Mouse (Mus musculus) ES-CJ7 (cell line): Measurements from ENCODE around the gene Vkorc1.
"Not testable (repeated sequence)": the region's sequence is repeated elsewhere in the genome, so short reads cannot be mapped to it uniquely, and the experiment has no call there.

Experiments used
- DNase-seq: peaks from one replicate; pipeline ENCODE4 v3.0.0; 2011; ENCODE audit warnings: low read depth, low spot score

The Vkorc1 gene

DNA sequence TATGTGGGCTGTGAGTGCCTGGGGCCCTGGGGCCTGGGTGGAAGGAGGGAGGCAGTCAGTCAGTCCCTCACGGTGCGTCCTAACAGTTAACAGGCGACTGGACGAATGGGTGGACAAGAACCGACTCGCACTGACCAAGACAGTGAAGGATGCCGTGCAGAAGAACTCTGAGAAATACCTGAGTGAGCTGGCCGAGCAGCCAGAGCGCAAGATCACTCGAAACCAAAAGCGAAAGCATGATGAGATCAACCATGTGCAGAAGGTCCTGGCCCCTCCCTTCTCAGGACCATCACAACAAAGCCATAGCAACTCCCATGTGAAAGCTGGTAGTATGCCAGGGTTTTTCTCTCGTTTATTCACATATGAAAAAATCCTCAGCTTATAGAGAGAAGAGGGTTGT lies 19.9 kb upstream of the Vkorc1 start:
- no peak for DNase-seq

DNA sequence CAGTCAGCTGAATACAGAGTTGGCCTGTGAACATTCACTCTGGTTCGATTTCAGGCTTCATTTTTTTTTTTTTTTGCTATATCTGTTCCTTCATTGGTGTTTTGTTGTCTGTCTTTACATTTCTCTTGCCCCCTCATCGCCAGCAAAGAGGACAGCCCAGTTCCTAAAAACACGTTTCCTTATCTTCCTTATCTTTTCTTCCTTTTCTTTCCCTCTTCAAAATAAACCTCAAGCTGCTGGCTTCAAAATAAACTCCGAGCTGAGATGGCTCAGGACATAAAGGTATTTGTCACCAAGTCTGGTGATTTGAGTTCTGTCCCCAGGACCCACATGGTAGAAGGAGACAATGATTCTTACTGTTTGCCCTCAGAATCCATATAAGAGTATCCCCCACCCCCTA lies 17.5 kb upstream of the Vkorc1 start:
- no peak for DNase-seq

DNA sequence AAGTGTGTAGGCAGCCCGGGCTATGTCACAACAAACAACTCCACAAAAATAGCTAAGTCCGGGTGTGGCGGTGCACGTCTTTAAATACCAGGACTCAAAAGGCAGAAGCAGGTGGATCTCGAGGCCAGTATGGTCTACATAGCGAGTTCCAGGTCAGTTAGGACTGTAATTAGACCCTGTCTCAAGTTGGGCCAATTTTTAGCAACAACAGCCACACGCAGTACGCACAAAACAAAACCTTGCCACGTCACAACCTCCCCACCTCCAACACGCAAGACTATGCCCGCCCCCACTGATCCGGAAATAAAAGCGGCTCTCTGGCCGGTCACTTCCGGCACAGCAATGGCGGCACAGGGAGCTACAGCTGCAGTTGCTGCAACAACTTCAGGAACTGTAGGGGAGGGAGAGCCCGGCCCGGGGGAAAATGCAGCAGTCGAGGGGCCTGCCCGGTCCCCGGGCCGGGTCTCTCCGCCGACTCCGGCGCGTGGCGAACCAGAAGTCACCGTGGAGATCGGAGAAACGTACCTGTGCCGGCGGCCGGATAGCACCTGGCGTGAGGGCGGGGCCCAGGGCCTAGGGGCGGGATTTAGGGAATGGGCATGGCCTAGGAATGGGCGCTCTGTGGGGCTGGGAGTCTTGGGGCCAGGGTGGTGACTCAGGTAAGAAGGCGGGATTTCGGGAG lies 16.9 kb upstream of the Vkorc1 start, which contains the start of gene Kat8:
Kat8 (plus strand) TSS at position 327 of the 682 bp plus-strand sequence.
- DNase-seq, result peak; percentile 95

DNA sequence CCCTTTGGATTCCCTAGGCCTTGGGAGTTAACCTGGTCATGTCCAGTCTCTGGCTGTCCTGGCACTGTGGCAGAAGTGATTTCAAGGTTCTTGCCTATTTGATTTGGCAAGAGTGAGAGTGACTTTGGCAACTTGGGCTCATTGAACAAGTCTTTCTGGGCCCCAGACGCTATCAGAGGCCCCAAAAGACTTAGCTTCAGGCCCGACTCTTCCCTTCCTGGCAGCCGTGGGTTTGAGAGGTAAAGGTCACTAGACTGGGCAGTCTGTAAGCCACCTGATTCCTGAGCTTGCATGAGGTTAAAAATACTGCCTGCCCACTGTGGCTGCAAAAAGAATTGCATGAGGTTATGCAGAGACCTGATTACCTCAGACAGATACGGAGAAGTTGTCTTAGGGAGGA lies 13.2 kb upstream of the Vkorc1 start:
- no peak for DNase-seq

DNA sequence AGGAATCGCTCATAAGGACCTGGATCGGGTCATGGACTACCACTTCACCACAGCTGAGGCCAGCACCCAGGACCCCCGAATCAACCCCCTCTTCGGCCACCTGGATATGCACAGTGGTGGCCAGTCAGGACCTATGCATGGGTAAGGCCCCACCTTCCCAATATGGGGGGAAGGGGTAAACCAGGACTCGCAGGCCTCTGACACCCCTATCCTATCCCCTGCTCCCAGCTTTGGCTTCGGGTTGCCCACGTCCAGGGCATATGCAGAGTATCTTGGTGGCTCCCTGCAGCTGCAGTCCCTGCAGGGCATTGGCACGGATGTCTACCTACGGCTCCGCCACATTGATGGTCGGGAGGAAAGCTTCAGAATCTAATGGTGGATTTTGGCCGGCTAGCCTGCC lies 12.5 kb upstream of the Vkorc1 start:
- DNase-seq, result no peak

DNA sequence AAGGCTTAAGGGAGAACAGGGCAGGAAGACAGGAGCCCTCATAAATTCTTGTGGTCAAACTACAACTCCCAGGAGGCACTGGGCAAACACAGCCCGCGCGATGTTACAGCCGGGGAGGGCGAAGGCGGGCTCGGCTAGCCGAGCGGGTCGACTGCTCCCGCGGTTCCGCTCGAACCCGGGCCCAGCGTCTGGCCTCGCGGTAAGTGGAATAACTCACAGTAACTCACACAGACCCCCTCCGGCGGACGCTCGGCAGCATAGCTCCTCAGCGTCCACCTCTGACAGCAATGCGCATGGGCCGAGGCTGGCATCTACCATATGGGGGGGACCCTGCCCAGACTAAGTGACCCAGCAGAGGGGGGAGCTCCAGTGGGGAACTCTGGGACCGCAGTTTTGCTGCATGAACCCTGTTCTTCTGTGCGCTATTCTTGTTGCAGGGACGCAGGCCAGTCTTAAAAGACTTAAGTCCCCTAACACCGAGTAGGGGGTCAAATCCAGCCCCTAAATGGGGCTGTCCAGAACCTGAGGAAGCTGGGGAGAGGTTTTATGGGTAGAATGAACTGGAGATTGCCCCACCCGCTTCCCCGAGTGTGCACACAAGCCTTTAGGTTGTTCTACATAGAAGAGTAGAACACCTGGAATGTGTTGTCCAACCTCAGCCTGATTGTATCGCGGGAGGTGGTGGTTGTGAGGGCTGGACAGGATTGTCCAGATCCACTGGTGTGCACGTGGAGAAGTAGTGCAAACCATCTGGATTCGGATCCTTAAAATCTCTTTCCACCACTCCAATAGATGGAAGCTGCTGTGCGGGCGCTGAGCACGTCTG lies 8.8 kb upstream of the Vkorc1 start, which contains the start of gene Bckdk:
Bckdk (plus strand) TSS at position 112 of the 826 bp plus-strand sequence.
- peak; percentile 88 for DNase-seq

DNA sequence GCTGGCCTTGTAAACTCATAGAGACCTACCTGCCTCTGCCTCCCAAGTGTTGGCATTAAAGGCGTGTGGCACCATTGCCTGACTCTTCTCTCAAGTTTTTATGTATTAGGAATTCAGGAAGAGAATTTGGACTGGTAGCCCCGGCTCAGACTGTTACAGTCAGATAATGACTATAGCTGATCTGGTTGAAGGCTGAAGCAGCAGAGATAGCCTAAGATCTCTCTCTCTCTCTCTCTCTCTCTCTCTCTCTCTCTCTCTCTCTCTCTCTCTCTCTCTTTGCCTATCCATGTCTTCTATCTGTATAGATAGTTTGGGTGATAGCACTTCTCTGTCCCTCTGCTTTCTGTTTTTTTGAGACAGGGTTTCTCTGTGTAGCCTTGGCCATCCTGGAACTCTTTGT lies 6.4 kb upstream of the Vkorc1 start:
- no peak for DNase-seq

DNA sequence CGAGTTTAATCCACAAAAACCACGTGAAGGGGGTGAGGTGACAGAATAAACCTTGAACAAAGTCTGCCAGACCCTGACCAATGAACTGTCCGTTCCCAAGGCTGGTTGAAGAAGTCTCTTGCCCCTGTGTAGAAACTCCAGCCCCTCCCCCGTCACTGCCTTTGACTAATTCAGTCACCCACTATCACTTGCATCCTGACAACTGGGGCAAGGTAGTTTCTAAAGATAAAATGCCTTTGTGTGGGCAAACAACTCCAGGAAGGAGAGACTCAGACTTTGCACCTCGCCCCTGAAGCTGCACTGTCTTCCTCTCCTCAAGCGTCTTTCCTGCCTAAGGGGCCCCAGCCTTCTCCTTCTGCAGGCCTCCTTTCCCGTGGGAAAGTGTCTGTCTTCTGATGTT lies 4.6 kb upstream of the Vkorc1 start:
- no peak for DNase-seq

DNA sequence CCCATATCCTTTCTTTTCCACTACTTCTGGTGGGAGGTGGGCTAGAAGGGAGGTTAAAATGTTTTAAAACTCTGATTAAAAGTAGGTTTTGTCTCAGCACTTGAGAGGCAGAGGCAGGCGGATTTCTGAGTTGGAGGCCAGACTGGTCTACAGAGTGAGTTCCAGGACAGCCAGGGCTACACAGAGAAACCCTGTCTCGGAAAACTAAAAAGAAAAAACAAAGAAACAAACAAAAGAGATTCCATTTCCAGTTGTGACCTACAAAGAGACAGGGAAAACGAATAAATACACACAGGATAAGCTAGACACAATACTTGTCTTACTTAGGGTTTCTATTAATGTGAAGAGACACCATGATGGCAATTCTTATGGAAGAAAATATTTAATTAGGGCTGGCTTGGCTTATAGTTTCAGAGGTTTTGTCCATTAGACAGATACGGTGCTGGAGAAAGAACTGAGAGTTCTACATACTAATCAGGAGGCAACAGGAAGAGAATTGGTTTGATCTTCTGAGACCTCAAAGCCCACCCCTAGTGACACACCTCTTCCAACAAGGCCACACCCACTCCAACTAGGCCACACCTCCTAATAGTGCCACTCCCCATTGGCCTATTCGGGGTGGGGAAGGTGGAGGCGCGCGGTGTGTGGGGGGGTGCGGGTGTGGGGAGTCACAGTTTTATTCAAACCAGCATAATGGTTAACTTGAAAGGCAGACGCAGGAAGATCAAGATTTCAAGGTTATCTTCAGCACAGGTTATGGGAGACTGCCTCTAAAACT lies 3.0 kb upstream of the Vkorc1 start:
- DNase-seq, result peak; percentile 76

DNA sequence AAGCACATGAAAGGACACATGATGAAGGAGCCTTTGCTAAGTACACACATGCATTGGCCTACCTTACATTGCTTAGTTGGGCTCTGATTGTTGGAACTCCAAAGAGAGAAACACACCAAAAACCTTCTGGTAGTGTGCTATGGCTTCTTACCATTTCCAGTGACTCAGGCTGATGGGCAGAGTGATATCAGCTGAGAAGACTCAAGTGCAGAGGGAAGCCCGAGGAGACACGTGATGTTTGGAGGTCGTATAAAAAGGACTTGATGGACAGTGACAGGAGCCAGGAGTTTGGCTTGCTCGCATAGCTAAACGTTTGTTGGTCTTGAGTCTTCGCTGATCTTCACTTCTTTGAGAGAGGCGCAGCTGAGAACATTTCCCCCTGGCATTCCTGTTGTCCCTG lies 2.1 kb upstream of the Vkorc1 start:
- DNase-seq, result no peak

DNA sequence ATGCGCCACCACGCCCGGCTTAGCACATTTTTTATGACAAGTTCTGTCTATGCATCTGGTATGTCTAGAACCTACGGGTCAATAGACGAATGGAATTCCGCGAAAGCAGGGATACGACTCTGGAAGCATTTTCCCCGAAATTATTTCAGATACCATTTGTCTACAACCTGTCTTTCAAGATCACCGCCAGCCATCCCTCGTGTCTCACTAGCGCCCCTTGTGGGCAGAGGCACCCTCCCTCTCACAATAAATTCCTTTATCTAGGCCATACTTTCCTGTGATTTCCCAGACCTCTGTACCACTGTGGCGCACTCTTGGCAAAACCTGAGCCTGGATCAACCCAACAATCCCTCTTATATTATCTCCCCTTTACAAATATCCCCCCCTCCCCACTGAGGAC lies 967 bp upstream of the Vkorc1 start:
- peak; percentile 84 for DNase-seq

DNA sequence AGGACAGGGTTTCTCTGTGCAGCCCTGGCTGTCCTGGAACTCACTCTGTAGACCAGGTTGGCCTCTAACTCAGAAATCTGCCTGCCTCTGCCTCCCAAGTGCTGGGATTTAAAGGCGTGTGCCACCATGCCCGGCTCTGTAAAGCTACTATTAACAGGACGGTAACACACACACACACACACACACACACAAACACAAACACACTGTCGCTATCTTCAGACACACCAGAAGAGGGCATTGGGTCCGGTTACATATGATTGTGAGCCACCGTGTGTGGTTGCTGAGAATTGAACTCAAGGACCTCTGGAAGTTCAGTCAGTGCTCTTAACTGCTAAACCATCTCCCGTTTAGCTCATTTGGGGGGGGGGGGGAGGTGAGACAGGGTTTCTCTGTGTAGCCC lies 474 bp upstream of the Vkorc1 start:
- DNase-seq, result not testable (repeated sequence)

DNA sequence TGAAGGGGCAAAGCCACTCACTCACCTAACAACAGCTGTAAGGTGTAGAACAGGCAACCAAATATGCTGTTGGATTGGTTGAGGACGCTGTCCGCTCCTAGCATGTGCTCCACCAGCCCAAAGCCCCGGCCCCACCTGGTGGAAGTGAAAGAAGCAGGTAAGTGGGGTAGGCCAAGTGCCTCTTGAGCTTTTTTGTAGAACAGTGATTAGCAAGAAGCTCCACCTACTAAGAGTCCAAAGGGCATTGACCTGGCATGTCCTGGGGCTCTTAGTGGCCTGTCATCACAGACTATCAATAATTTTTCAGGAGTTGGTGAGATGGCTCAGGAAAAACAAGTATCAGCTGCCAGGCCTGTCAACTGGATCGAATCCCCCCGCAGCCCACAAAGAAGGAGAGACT lies 937 bp downstream of the Vkorc1 start:
- DNase-seq, result no peak

DNA sequence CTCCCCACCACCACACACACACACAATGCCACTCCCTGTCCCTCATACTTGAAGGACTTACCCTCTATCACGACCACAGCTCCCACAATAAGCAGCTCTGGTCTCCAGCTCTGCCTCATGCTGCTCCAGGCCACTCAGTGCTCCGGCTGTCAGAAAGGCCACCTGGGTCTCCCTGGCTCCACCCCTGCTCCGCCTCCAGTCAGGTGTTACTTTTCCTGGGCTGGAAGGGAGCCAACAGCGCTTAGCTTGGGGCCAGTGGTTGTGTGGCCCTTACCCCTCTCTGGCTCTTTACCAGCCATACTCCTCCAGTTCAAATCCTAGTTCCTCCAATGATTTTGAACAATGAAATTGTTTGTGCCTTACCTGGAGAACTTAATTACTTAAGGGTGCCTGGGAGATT lies 4.6 kb downstream of the Vkorc1 start, which contains the start of gene Prss53:
Prss53 (minus strand) TSS at position 173 of the 400 bp plus-strand sequence.
- no peak for DNase-seq

DNA sequence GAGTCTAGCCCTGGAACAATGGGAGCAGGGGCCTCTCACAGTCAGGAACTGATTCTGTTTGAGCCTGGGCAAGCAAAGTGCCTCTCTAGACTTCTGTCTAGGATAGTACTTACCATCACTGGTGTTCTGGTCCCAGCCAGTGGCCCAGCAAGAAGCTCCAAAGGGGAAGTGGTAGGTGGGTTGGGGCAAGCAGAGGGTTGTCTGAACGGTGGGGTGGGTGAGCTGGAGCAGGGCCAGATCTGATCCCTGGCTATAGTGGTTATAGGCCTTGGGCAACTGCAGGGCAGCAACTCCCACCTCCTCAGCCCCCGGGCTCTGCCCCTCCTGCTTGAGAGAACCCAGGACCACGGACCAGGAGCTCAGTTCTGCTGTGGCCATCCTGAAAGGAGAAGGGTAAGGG lies 6.6 kb downstream of the Vkorc1 start:
- no peak for DNase-seq

DNA sequence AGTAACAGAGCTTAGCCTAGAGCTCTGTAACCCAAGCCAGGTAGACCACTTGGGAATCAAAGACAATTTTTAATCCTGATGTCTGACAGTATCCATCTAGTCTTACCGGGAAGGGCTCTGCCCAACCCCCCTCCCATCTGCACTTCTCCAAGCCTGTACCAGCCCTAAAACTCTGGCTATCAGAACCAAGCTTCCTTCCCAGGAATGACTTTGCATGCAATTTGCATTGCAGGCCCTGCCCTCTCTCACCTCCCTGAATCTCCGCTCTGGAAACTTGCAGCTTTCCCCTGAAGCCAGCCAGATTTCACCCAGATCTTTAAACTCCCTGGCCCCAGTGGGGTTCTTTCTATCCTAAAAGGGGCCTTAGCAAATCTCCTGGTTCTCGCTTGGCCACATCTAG lies 7.6 kb downstream of the Vkorc1 start:
- DNase-seq, result peak; percentile 48

DNA sequence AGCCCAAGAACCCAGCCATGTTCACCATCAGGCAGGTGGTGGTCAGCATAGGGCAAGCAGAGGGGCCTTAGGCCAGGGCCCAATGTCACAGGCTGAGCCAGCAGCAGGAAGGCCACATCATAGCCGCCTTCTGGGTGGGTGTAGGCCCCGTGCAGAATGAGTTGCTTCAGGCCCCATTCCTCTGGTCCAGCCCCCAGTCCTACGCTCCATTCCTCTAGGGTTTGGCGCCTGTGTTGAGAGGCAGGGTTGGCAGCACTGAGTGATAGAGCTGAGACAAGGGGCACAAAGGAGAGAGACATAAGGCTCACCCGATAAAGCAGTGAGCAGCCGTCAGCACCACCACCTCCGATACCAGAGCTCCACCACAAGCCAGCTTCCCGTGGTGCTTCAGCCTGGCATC lies 8.2 kb downstream of the Vkorc1 start:
- DNase-seq, result no peak

DNA sequence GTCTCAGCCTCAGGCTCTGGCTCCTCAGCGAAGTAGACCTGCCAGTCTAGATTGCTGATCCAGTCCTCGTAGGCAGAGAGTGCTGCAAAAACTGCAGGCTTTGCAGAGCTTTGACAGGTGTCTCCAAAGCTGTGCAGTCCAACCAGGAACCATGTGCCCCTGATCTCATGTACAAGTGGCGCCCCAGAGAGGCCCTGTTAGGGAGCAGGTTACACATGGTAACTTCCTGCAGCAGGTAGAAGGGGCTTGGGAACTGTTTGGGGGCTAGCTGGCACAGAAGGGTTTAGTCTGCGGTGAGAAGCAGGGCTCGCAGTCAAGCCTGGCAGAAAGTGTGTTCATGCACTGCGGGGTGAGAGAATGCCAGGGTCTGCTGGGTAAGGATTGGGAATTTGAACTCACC lies 8.9 kb downstream of the Vkorc1 start:
- no peak for DNase-seq

DNA sequence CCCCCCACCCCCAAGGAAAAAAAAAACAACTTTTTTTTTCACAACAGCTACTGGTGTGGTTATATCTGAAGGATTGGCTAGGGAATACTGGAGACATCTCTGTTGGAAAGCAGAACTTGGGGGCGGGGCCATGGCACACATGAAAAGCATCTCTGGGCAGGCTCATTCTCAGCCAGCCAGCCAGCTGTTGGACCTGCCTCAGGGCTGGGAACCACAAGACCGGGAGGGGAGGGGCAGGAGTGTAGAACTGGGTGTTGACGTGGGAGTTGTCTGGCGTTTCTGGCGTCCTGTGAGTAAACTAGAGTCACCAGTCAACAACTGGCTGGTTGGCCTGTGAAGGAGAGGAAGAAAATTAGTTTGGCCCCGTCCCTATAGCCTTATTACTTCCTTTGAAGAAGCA lies 9.5 kb downstream of the Vkorc1 start:
- DNase-seq, result peak; percentile 34

DNA sequence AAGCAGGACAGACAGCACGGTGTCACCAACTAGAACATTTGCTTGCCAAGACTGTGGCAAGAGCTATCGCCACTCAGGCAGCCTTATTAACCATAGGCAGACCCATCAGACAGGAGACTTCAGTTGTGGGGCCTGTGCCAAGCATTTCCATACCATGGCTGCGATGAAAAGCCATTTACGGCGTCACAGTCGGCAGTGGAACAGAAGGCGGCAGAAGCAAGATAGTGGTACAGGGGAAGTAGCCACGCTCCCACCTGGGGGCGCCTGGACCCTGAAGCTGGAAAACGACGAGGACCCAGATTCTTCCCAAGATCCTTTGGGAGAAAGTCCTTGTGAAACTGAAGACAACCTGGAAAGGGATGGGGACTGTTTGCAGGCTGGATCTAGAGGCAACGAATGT lies 15.0 kb downstream of the Vkorc1 start:
- DNase-seq, result no peak

DNA sequence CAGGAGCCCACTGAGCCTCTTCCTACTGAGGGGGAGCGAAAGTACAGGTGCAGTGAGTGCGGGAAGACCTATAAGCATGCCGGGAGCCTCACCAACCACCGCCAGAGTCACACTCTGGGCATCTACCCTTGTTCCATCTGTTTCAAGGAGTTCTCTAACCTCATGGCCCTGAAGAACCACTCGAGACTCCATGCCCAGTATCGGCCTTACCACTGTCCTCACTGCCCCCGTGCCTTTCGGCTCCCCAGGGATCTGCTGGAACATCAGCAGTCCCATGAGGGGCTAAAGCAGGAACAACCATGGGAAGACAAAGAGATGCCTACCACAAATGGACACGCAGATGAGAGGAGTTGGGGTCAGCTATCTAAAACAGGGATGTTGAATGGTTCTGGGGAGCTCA lies 16.1 kb downstream of the Vkorc1 start:
- no peak for DNase-seq
